Mouse (Mus musculus) CD4-positive, CD25-positive, alpha-beta regulatory T cell, adult 2 months (primary cell): ENCODE measurements around the gene Trim37.
A peak's percentile ranks its signal among the peaks of the same experiment; 100 is the strongest.
"Not testable (repeated sequence)": the region's sequence is repeated elsewhere in the genome, so short reads cannot be mapped to it uniquely, and the experiment has no call there.

Experiments used
- DNase-seq: peaks from one replicate; pipeline ENCODE4 v3.0.0-alpha.2; 2012; ENCODE audit warnings: low read depth, low spot score

The Trim37 gene

DNA sequence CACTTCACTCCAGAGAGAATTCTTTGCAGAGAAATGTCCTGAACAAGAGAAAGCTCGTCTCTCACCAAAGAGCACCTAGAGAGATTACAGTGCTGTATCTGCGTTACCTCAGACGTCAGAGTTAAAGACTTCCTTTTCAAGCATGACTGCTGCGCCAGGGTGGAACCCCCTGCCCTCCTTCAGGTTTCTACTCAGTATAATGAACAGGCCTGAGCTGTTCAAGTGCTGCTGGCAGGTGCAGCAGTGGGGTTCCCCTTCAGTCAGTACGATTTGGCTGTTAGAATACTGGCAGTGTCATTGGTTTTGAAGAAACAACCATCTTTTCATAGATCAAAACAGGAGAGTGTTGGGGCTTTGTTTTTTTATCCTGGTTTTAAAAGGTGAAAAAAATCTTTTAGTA, 100.2 kb downstream of the Trim37 start:
- DNase-seq, result no peak

DNA sequence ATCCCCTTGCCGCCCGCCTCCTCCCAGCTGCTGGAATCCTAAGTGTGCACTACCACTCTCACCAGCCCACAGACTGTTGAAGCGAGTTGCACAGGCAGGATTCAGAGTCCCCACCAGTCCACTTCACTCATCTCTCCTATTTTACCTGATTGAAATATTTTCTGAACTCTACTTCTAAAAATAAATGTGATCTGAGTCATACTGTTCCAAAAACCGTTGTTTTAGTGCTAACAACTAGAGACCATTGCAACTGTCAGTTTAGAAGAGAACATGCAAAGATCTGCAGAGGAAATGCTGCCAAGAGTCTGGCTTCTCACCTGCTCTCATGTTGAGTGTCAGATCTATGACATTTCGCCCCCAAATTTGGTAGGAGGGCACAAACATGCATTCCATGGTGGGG, 106.5 kb downstream of the Trim37 start:
- no peak for DNase-seq

DNA sequence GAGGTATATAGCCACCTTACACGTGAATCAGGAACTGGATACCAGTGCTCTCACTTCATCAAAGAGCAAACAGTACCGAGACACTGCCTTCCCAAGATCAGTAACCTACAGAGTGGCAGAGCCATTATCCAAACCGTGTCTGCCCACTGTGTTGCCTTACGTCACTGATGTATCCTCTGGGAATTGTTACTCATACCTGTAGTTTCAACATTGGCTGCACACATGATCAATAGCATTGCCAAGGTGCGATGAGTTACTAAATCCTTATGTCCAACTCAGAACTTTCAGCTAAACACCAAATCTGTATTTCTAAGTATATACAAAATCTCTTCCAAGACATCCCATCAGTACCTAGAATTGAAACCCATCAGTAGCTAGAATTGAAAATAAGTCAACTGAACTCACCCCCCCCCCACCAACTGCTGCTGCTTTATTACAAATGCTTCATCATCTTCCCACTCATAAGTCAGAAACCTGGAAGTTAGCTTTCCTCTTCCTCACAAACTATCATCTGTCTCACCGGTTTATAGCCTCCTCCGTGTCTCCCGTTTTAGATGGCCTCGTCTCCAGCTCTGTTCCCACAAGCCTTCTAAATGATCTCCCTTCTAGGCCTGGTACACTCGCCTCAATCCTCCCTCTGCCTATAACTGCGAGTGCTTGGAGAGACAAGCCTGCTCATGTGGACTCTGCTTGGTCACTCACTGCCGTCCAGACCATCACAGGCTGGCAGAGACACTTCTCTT, 108.0 kb downstream of the Trim37 start:
- DNase-seq, result no peak

DNA sequence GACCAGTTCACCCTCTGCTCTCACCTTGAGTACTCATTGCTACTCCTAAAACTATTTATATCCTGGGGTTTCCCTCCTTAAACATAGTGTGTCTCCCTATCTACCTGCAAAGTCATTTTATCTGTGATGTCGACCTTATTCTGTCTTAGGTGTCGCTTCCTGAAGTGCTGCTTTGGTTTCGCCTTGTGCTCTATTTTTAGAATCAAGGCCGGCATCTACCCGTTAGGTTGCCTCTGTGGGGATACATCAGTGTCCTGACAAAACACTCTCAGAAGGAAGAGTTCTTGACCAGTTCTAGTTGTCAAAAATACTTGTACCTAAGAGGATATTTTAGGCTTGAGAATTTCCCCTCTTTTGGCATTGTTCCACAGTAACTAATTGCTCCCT, 108.6 kb downstream of the Trim37 start:
- DNase-seq, result no peak

DNA sequence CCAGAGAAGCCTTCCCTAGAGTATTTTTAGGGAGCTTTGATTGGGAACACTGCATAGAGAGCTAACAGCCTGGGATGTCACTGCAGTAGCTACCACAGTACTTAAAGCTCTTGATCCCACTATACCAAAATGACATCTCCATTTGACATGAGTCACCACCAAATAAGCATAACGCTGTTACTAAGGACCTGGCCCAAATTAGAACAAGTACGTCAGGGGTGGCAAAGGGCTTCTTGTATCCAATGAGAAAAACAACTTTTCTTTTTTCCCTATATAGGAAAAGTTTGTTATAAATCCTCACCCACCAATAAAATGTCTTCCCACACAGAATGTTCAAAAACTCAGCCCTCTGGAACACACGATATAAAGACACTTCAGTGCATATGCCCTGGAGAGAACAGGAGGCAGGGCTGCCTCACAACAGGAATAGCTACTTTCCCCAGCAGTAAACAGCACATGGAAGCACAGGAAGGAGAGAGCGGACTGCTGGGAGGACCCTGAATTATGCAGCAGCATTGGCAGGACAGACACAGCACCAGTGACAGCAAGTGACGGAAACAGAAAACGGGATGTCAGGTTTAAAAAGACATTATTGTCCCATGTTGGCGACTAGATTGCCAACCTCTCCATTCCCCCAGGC, 112.1 kb downstream of the Trim37 start:
- DNase-seq, result no peak

DNA sequence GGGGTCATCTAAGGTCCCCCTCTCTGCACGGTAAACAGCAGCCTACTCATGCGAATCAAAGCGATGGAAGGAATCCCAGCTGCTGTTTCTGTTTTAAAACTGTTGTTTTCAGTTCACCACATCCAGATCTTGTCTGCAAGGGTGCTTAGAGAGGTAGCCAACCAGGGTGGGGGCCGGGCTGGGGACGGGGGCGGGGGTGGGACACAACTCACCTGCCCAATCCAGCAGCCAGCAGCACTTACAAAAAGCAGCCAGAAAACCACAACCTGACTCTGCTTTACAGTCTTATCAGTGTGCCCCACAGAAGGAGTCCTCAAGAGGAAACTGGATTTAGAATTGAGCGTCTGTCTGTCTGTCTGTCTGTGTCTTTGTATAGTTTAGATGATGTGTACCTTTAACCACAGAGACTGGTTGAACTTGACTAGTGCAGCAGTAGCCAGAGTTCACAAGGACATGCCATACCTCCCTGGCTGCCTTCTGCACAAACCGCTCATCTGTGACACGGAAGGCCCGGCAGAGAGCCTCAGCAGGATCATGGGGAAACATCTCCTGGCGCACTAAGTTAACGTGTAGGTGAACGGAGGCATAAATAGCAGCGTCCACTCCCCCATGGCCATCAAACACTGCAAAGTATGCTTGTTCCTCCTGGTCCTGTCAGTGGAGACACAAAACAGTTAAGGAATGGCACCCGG, 113.4 kb downstream of the Trim37 start:
- DNase-seq, result peak; percentile 10

DNA sequence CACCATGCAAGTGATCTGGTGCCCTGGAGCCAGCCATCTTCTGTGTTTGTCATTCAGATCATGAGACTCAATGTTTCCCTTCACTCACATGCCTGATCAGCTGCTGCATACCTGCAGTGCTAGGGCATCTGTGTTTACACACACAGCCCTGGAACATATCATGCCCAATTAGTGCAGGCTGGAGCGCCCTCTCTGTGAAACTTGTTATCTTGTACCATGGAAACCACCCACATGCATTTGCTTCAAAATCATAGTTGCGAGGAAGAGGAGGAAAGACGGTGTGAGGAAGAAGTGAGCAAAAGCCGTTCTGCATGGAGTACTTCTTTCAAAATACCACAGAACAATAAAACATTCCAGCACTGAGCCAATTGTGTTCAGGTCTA, 113.9 kb downstream of the Trim37 start:
- DNase-seq, result no peak

DNA sequence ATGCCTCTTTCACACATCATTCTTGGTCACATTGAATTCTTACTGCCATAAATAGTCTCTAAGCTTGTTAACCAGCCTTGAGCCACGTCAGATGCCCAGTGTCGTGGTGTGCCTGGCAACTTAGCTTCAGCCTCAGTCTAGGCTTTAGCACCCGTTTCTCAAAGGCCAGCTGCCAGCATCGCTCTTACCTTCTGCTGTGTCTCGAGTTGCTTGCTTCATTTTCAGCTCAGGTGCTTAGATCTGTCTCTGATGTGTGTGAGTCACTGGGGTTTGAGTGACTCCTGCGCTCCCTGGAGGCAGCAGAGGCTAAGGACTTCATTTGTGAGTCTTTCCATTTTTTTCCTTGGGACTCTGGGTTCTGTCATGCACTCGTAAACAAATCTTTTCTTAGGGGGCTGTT, 114.4 kb downstream of the Trim37 start:
- DNase-seq, result peak; percentile 10

DNA sequence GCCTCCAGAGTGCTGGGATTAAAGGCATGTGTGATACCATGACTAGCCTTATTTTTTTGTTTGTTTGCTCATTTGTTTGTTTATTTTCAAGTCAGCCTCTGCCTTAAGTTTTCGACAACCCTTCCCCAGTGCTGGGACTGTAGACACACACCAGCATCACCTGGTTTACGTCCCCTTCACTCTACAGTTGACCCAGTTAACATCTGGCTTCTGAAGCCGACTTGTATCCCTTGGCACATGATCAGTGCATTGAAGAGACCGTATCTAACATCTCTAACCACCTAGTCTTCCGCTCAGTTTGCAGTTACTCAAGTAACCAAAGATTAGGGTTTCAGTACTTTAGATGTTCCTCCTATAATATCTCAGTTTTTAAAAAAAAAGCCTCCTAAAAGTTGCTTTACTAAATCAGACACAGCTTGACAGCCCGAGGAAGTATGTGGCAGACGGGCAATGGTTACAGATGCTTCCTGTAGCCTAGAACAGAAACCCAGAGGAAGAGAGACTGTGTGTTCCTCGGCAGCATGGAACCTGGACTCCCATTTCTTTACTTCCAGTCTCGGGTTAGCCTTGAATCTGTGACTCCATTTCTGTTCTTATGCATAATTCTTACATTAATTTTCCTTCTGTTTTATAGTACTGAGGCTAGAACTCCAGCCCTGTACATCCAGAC, 118.4 kb downstream of the Trim37 start:
- DNase-seq, result no peak

DNA sequence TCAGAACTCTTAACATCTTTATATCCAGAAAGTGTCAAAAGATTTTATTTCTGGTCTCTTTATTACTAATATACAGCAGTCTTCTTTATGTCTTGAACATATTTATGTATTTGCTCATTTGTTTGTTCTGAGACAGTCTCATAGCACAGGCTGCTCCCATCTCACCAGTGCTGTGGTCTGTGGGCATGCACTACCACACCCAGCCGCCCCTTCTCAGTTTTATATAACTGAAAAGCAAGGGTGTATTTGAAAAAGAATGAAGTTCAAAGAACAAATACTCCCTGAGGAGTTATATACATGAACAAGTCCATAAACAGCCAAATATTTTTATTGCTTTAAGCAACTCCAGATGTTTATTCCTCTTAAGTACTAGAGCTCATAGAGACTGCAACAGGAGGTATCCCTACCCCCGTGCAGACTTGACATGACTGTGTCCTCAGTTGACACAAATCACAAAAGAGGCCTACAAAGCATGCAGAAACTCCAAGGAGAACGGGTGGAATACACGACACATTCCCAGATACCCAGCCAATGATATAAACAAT, 119.3 kb downstream of the Trim37 start:
- no peak for DNase-seq

DNA sequence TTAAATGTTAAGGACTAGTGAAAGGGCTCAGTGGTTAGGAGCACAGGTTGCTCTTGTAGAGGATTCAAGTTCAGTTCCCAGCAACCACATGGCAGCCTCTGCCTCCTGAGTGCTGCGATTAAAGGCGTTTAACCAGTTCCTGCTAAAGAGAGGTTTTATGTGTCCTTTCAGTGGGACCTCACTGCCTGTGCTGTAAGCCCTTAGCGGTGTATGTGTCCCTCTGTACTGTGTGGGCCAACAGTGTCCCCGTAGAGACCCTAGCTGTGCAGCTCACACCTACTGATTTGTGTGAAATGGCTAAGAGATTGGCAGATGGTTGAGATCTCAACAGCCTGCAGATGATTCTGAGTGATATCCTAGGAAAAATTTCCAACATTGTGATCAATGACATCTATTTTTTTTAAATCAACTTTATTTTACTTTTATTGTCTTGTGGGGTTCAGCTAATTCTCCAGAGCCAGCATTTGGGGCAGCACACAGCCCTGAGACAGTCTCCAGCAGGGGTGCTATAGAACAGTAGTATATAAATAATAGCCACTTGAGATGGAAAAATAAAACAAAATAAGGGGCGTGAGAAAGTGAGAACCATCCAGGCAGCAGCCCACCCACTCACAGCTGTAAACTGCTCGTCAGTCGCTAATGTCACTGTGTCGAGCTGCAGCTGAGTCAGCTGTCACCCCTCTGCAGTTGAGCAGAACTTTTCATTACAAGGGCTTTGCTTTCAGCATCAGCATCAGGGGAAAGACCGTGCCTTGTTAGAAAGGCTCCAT, 120.0 kb downstream of the Trim37 start:
- no peak for DNase-seq

DNA sequence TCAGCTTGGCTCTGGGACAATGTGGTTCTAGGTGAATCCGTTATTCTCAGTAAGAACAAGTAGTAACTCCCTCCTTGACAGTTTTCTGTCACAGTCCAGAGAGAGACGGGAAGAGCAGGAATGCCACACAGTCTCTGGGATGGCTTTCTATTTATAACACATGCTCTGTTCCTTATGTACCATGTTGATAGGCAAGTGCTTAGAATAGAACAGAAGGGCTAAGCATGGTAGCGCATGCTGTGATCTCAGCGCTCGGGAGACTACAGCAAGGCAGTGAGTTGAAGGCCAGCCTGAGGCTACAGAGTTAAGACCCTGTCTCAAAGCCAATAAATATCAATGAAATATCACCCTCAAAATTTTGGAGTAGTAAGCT, 120.6 kb downstream of the Trim37 start:
- no peak for DNase-seq

DNA sequence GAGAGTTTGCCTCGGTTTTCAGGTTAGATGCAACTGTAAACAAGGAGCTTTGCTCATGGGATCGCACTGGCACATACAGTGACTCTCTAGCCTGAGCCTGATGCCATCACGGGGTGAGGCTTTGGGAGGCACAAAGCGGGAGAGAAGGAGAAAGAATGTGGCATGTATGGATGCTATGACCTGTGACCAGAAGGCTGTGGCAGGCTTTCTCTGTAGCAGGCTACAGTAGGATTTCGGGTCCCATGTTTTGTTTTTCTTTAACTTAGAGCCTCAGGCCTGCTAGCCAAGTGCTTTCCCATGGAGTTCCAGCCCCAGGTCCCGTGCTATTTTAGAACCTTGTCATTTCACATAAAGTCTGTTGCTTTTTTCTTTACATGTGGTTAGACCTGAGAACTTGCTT, 123.3 kb downstream of the Trim37 start:
- no peak for DNase-seq

DNA sequence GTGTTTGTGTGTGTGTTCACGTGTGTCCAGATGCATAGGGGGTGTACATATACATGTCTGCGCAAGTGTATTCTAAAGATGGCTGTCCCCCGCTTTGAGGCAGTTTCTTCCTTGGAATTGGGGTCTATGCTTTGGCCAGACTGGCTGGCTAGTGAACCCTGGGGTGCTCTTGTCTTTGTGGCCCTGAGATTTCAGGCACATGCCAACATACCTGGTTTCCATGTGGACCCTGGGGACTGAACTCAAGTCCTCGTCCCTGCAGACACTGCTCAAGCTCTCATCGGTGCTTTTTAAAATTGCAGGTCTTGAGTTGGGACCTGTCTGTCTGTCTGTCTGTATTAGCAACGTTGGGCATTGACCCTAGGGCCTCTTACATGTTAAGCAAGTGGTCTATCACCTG, 126.4 kb downstream of the Trim37 start:
- no peak for DNase-seq

DNA sequence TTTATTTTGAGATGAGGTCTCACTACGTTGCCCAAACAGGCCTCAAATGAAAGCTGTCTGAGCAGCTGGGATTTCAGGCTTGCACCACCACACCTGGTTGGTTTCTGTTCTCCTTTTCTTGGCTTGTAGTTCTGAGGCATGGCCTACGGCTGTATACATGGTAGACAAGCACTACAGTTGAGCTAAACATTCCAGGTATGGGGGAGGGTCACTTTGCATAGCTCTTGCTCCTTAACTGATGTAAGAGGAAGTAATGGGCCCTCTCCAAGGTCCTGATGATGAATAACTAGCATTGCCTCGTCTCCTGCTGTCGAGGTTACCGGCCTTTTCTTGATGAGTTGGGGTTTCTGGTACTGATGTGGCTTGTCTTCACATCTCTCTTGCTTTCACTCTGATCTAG, 127.3 kb downstream of the Trim37 start:
- no peak for DNase-seq

DNA sequence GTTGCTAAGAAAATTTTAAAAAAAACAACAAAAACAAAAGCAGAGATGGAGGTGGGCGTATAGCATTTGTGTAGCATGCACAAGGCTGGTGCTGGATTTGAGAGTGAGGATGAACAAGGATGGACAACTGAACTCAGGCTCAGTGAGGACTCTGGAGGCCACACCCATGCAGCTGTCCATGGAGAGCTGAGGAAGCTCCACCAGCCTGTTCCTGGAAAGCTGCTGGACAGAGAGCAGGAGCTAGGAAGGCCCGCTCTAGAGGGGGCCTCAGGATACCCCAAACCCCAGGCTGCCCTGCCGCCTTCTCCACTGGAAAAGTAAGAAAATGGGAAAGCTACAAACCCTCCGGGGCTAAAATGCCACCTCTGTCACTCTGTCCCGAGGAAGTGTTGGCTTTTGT, 130.4 kb downstream of the Trim37 start:
- no peak for DNase-seq

DNA sequence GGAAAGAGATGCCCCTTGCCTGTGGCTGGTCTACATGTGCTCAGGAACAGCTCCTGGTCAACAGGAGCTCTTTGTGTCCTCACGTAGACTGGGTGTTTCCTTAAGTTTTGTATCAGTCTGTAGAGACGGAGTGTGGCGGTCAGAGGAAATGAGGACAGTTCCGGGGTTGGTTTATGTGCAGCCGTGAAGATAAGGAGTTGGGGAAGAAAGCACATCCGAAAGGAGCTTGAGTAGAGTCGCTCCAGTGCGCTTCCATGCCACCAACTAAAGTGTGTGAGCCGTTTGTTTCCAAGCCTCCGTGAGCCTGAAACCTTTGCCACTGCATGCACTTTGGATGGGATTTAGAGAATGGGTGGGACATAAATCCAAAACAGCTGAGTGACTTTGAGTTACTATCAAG, 132.9 kb downstream of the Trim37 start:
- no peak for DNase-seq

DNA sequence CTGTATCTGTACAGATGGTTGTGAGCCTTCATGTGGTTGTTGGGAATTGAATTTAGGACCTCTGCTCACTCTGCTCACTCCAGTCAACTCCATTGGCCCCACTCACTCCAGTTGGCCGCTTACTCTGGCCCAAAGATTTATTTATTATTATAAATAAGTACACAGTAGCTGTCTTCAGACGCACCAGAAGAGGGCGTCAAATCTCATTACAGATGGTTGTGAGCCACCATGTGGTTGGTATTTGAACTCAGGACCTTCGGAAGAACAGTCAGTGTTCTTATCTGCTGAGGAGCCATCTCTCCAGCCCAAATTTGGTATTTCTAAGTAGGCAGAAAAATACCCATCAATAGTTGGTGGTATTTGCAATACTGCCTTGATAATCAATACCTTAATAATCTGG, 134.8 kb downstream of the Trim37 start:
- not testable (repeated sequence) for DNase-seq

DNA sequence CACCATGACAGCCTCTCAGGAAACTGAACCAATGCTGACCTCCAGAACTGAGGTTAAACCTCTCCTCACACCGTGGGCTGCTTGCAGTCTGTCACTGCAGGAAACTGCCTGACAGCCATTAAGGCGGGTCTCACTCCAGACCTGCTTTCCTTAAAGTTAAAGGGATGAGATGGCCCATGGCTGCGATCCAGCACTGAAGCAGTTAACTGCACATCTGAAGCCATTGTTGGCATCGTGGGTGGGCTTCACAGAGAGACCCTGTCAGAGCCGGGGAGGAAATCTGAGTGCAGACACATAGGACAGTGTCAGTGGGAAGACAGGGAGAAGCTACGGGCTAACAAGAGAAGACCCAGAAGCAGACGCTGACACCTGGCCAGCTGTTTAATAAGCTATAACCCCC, 137.1 kb downstream of the Trim37 start:
- no peak for DNase-seq

DNA sequence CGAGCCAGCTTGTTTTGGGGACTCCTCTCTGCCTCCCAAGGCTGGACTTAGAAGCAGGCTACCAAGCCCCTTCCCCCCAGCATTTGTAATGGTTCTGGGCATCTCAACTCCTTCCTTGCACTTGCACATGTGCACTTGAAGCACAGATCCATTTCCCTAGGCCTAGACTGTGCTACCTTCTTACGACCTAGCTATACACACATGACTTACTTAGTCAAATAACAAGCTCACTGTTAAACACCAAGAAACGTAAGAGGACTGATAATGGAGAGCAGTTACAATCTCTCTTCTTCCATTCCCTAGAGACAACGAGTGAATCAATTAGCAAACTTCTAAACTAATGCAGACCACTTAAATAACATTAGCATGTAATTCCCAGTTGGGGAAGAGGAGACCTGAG, 139.4 kb downstream of the Trim37 start:
- no peak for DNase-seq

DNA sequence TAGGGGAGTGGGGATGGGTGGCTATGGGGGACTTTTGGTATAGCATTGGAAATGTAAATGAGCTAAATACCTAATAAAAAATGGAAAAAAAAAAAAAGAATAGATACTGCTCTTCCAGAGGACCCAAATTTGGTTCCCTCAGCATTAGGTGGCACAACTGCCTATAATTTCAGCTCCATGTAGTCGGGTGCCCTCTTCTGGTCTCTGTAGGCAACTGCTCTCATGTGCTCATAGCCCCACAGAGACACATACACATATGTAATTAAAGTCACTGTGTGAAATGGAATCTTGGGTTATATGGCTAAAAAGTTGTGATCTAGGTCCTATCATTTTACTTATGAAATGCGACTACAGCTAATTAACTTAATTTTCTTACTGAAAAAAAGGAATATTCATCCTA, 141.9 kb downstream of the Trim37 start:
- peak; percentile 5 for DNase-seq
